Mouse (Mus musculus) liver, adult 2 months (tissue): Measurements from ENCODE around the gene Olfr1079.

Experiments used
- CTCF ChIP-seq: fragments of 200-500 bp; IDR thresholded peaks from 2 replicates; pipeline ENCODE4 v1.5.1; 2011; ENCODE audit warnings: low read depth, low read length, control low read depth
- POLR2A ChIP-seq: fragments of 200-500 bp; IDR thresholded peaks from 2 replicates; pipeline ENCODE4 v1.6.1; 2011; ENCODE audit warnings: low read length, control low read depth; ENCODE audit not compliant: insufficient read depth; ENCODE audit errors: extremely low read depth

- TF ChIP-seq POLR2A, result no peak
- TF ChIP-seq CTCF, result no peak
Observed at GRCm38 (mm10) chr2:86487286-86487685, 55.0 kb downstream of the Olfr1079 start, which contains the start of gene Olfr228.
